Mouse (Mus musculus): ENCODE measurements at regions not wholly inside any gene's neighbourhood (a gene's known extent, or its start where the extent isn't known, plus 50 kb on each side); places are given as distances from the start of the nearest gene placed in this dataset.

GRCm38 (mm10) chr17:61768361-61768760 is 1112.8 kb downstream of the Efna5 start:
- TF ChIP-seq CTCF (IDR thresholded peaks at IDR 0.05; ENCODE audit: low read depth) = no peak
- no peak for TF ChIP-seq EP300 (IDR thresholded peaks at IDR 0.05; ENCODE audit: low read depth)

Data from liver, postnatal 0 days (tissue).